Mouse (Mus musculus) bone marrow, adult 2 months (tissue): ENCODE results near the gene Bpifb1. TPM values are rescaled to one million over a fixed set of nuclear protein-coding genes. Genes with fewer than 3 reads are reported as not detected.
A peak's percentile ranks its signal among the peaks of the same experiment; 100 is the strongest.

Source experiments
- H3K27ac ChIP-seq: fragments of 200-500 bp; 2 replicates; pipeline ENCODE4 v1.5.1; 2012; ENCODE audit warnings: low read depth, mild to moderate bottlenecking, control low read depth, inconsistent platforms, low read length; ENCODE audit not compliant: control insufficient read depth, poor library complexity, insufficient read depth
- H3K4me1 ChIP-seq: fragments of 200-500 bp; 2 replicates; pipeline ENCODE4 v1.6.1; 2011; ENCODE audit warnings: low read length; ENCODE audit not compliant: control insufficient read depth, insufficient read depth
- H3K4me3 ChIP-seq: fragments of 200-500 bp; replicated peaks from 2 replicates; pipeline ENCODE3; 2011; ENCODE audit warnings: mild to moderate bottlenecking, low read depth, low read length, control low read depth; ENCODE audit not compliant: control insufficient read depth
- CTCF ChIP-seq: fragments of 200-500 bp; IDR thresholded peaks from 2 replicates; pipeline ENCODE4 v1.5.1; 2011; ENCODE audit warnings: low read length, control low read depth; ENCODE audit not compliant: control insufficient read depth, insufficient read depth
- POLR2A ChIP-seq: fragments of 200-500 bp; IDR thresholded peaks from 2 replicates; pipeline ENCODE4 v1.6.1; 2011; ENCODE audit warnings: low read depth, mild to moderate bottlenecking, control low read depth, low read length, borderline replicate concordance; ENCODE audit not compliant: control insufficient read depth
- WGBS: fragments of 180-500 bp; shearing (Covaris S2); methylation state at CpG from one replicate; pipeline ENCODE4 v1.1.7; 2018; 5-methylcytosine and 5-hydroxymethylcytosine counted together
- polyA plus RNA-seq: library from polyadenylated mRNA; stranded (reverse); fragments of >200 nt; gene quantifications from 2 replicates; pipeline ENCODE4 v1.2.4, GENCODE M21; 2011; ENCODE audit warnings: low replicate concordance; ENCODE audit not compliant: missing spikeins, insufficient read depth, insufficient read length

The Bpifb1 gene
- polyA plus RNA-seq, 1 experiment, result not detected

- TF ChIP-seq CTCF, result no peak
- TF ChIP-seq POLR2A, result no peak
- Histone ChIP-seq H3K4me1 (no peaks in the 10 kb centered on the region), H3K4me3 (no peak overlapping the region), H3K27ac (no peak overlapping the region)
- 71% methylated on average over 5 of the region's 5 CpGs for WGBS
Measured at GRCm38 (mm10) chr2:154193994-154194504, 3.4 kb downstream of the Bpifb1 start.

- WGBS, result 79% methylated on average over 9 of the region's 9 CpGs
- TF ChIP-seq POLR2A (no peak), CTCF (no peak)
- Histone ChIP-seq H3K4me3 (no peak overlapping the region), H3K27ac (no peak overlapping the region), H3K4me1 (no peaks in the 10 kb centered on the region)
Measured at GRCm38 (mm10) chr2:154197036-154197435, 6.4 kb downstream of the Bpifb1 start.

DNA sequence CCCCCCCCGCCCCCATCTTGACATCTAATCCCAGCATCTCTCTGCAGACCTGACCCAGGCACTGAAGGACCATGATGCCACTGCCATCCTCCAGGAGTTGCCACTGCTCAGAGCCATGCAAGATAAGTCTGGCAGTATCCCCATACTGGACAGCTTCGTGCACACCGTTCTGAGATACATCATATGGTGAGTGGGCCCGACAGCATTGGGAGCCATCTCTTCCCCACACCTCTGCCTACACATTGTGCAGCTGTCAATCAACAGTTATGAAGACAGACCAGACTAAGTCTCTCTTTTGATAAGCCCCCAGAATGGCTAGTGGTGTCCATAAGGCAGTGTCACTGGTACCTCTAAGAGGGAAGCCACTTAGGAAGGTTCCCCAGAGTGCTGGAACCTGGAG is 14.0 kb downstream of the Bpifb1 start:
- H3K27ac ChIP-seq, result no peak overlapping the region
- 78% methylated on average over 4 of the region's 4 CpGs for WGBS
- no peak overlapping the region for H3K4me3 ChIP-seq
- no peaks in the 10 kb centered on the region for H3K4me1 ChIP-seq
- TF ChIP-seq CTCF (no peak), POLR2A (no peak)

DNA sequence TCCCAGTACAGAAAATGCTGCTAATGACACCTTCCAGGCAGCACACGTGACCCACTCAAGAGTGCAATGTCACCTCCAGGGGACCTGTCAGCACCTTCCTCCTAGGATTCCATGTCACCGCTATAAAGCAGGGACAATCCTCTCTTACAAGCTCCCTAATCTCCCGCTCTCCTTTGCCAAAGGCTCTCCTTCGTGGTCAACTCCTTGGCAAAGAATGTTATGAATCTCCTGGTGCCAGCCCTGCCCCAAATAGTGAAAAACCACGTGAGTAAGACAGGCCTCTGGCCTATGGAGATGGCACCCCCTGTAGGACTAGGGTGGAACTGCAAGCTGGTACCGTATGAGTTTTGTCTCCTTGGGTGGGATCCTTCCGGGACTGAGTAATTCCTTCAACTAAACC is 16.3 kb downstream of the Bpifb1 start:
- WGBS, result 60% methylated on average over 7 of the region's 7 CpGs

GRCm38 (mm10) chr2:154209112-154209511 is 18.5 kb downstream of the Bpifb1 start:
- 5% methylated on average over 3 of the region's 3 CpGs for WGBS

More for the DNA sequence above, 16.3 kb downstream of the Bpifb1 start:
- Histone ChIP-seq H3K4me1 (no peaks in the 10 kb centered on the region), H3K4me3 (no peak overlapping the region), H3K27ac (no peak overlapping the region)
- TF ChIP-seq POLR2A, result no peak
- peak; percentile 62 for TF ChIP-seq CTCF

GRCm38 (mm10) chr2:154211121-154211520 is 20.5 kb downstream of the Bpifb1 start:
- TF ChIP-seq POLR2A, result no peak
- TF ChIP-seq CTCF, result no peak

More at GRCm38 (mm10) chr2:154209112-154209511, 18.5 kb downstream of the Bpifb1 start:
- no peak for TF ChIP-seq POLR2A
- no peak for TF ChIP-seq CTCF
- Histone ChIP-seq H3K27ac (no peak overlapping the region), H3K4me1 (no peaks in the 10 kb centered on the region), H3K4me3 (no peak overlapping the region)

GRCm38 (mm10) chr2:154211881-154212280 is 21.3 kb downstream of the Bpifb1 start:
- Histone ChIP-seq H3K4me1 (no peaks in the 10 kb centered on the region), H3K4me3 (no peak overlapping the region), H3K27ac (no peak overlapping the region)
- 82% methylated on average over 4 of the region's 4 CpGs for WGBS
- no peak for TF ChIP-seq POLR2A
- TF ChIP-seq CTCF, result no peak

More at GRCm38 (mm10) chr2:154211121-154211520, 20.5 kb downstream of the Bpifb1 start:
- Histone ChIP-seq H3K4me1 (no peaks in the 10 kb centered on the region), H3K27ac (no peak overlapping the region), H3K4me3 (no peak overlapping the region)
- WGBS, result 53% methylated on average over 1 of the region's 1 CpGs

DNA sequence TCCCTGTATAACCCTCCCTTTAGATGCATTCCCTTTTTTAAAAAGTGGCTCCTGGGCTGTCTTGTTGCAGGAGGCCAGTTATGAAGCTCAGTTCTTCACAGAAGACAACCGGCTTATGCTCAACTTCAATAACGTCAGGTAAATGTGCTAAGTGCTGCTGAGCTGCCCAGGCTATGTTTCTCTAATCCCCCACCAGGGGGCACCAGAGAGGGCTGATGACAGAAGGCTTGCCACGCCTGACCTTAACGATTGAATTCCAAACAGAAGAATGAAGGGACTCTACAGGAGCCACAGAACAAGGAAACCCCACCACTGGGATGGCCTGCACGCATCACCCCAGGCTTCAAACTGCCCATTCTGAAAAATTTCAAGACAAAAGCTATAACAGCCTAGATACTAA is 24.6 kb downstream of the Bpifb1 start:
- 6% methylated on average over 5 of the region's 5 CpGs for WGBS
- peak; percentile 81 for TF ChIP-seq CTCF
- TF ChIP-seq POLR2A, result no peak
- Histone ChIP-seq H3K4me1 (no peaks in the 10 kb centered on the region), H3K27ac (no peak overlapping the region), H3K4me3 (no peak overlapping the region)

GRCm38 (mm10) chr2:154219950-154220349 is 29.3 kb downstream of the Bpifb1 start:
- 46% methylated on average over 5 of the region's 5 CpGs for WGBS
- no peak overlapping the region for H3K27ac ChIP-seq
- H3K4me1 ChIP-seq, result no peaks in the 10 kb centered on the region
- no peak overlapping the region for H3K4me3 ChIP-seq
- TF ChIP-seq POLR2A (no peak), CTCF (no peak)
